Mouse (Mus musculus): ENCODE data around the gene Ank3.

- TF ChIP-seq CTCF (IDR thresholded peaks at IDR 0.05; ENCODE audit: extremely low read depth, insufficient read length, insufficient replicate concordance, low read depth, low read length) (no peak), POLR2A (IDR thresholded peaks at IDR 0.05; ENCODE audit: low read depth, low read length) (no peak)
Observed at GRCm38 (mm10) chr10:69605211-69605610, 206.6 kb downstream of the Ank3 start.
